Mouse (Mus musculus): ENCODE measurements at regions not wholly inside any gene's neighbourhood (a gene's known extent, or its start where the extent isn't known, plus 50 kb on each side); places are given as distances from the start of the nearest gene placed in this dataset.

GRCm38 (mm10) chr3:121104571-121105407, 66.7 kb downstream of the Rwdd3 start:
- ATAC-seq (replicated peaks; ENCODE audit: poor library complexity) = peak; percentile 99

DNA sequence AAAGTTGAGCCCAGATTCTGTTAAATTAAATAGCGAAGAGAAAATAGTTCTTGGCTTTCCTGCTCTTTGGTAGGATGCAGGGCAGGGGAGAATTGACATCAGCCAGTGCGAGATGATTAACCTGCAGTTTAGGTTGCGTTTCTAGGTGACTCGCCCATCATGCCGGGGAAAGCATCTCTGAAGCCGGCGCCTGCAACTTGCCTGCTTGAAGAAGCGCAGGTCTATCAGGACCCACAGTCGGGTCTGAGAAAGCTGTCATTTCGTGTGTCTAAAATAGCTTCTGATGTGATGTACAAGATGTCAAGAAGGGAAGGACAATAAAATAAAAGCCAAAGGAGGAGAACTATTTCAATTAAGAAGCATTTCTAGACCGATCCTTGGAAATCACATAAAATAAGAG, 68.6 kb downstream of the Rwdd3 start:
- no peak for ATAC-seq (replicated peaks; ENCODE audit: poor library complexity)

DNA sequence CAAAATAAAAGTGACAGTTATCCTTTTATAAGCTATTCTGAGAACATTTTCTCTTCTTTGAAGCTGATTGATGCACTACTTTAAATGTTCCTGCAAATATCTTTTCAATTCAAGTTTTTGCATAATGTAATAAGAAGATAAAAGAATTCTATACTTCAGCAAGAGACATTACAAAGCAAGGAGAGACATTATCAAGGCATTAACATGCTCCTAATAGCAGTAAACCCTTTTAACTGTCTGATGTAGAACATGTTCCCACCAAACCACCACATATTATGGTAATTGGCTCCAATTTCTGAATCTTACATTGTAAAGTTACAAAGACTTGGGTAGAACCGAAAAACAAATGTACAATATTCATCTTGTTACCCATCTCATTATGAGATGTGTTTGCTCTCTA, 69.4 kb downstream of the Rwdd3 start:
- no peak for ATAC-seq (replicated peaks; ENCODE audit: poor library complexity)

DNA sequence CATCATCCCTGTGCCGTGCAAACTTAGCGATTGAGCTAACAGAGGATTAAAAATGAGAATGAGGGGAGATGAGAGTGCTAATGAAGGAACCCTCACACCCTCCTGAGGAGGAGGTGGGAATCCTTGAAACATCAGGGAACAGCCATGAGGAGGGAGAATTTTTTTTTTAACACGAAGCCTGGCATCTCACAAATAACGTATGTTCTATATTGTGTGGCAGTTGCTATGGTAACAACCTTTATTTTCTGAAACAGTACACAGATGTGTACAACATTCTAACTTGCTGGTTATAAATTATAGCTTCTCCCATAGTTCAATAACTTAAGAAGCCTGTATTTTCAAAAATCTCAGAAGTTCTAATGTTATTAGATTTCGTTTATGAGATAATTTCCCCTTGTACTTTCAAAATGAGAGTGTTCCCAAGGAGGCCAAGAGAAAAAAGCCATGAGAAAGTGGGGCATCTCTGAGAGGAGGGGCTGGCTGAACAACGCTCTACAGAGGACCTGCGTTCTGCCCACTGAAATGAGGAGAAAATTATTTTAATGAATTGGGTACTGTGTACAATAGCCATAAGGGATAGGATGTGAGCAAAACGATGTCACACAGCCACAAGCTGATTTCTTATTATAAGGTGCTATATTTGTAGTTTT, 71.2 kb downstream of the Rwdd3 start:
- ATAC-seq (replicated peaks; ENCODE audit: poor library complexity) = no peak

- peak; percentile 77 for ATAC-seq (replicated peaks; ENCODE audit: poor library complexity)
Observed at GRCm38 (mm10) chr3:121093509-121093908, 78.0 kb downstream of the Rwdd3 start.

GRCm38 (mm10) chr3:121088724-121089123, 82.8 kb downstream of the Rwdd3 start:
- ATAC-seq (replicated peaks; ENCODE audit: poor library complexity) = no peak

GRCm38 (mm10) chr3:121068676-121069075, 102.8 kb downstream of the Rwdd3 start:
- ATAC-seq (replicated peaks; ENCODE audit: poor library complexity) = no peak

- no peak for ATAC-seq (replicated peaks; ENCODE audit: poor library complexity)
Observed at GRCm38 (mm10) chr3:121035904-121036549, 135.5 kb downstream of the Rwdd3 start.

- no peak for ATAC-seq (replicated peaks; ENCODE audit: poor library complexity)
Observed at GRCm38 (mm10) chr3:121025546-121026157, 145.8 kb downstream of the Rwdd3 start.

GRCm38 (mm10) chr3:121024810-121025209, 146.7 kb downstream of the Rwdd3 start:
- no peak for ATAC-seq (replicated peaks; ENCODE audit: poor library complexity)

DNA sequence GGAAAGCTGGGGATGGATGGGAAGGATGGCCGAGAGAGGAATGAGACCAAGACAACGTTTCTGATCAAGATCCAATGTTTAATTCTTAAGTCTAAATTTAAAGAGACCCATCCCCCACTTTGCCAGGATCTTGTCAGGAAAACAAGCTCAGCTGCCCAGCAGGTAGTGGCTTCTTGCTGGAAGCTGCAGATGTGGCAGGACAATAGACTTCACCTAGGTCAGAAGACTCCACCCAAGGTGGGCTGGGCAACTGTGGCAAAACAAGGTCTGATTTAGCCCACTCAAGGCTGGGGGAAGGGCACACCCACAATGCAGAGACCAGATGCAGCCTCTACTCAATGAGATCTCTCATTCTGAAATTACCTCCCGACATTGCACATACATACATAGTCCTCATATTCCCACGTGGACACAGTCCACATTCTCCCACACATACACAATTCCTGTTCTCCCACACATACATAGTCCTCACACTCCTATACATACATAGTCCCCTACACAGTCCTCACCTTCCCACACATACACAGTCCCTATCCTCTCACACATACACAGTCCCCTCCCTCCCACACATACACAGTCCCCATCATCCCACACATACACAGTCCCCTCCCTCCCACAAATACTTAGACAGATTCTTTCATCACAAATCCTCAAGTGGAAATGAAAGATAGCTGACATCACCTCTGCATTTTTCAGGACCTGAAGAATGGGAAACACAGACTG, 150.2 kb downstream of the Rwdd3 start:
- no peak for ATAC-seq (replicated peaks; ENCODE audit: poor library complexity)

DNA sequence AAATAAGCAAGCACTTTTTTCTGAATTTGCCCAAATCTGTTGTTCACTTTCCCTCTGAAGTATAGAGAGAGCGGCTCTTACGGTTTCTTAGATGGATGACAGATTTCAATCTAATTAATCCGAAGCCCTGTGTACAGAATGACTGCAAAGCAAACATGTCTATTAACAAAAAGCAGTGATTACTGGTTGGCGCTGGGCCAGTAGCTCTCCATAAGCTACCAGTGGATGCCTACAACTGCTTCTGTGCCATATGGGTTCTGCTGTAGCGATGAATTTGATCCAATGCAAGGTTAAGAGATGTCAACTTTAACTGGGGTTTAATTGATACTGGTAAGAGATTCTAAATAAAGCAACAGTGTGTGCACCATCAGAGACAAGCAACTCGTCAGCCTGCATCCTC, 162.3 kb downstream of the Rwdd3 start:
- no peak for ATAC-seq (replicated peaks; ENCODE audit: poor library complexity)

DNA sequence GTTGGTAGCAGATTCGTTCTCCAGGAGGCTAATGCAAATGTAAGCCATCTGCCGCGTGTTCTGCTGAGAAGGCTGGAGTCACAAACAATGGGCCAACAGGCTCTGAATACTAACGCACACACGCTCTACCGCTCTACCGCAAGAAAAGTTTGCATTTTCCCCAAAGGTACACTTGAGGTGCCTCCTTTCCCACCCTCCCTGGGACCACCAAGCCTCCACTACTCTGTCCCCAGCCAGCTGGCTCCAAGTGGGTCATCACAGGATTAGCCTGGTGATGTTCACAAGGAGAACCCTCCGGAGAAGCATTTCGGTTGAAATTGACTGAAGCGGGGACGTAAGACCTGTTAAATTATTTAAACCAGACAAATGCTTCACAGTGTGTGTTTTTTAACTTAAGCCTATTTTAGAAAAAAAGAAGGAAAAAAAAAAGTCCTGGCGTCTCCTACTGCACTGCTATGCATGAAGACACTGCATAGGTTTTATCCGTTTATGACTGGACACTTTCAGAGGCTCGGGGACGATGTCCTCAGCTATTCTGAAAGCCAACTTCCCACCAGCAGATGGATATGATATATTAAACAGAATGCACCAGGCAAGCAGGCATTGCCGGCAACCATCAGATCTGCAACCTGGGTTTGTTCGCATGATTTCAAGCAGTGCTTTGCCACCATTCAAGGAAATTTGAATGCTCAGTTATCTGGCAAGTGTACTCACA, 187.8 kb downstream of the Rwdd3 start:
- no peak for ATAC-seq (replicated peaks; ENCODE audit: poor library complexity)

- ATAC-seq (replicated peaks; ENCODE audit: poor library complexity) = no peak
Observed at GRCm38 (mm10) chr3:120982795-120983555, 188.5 kb downstream of the Rwdd3 start.

DNA sequence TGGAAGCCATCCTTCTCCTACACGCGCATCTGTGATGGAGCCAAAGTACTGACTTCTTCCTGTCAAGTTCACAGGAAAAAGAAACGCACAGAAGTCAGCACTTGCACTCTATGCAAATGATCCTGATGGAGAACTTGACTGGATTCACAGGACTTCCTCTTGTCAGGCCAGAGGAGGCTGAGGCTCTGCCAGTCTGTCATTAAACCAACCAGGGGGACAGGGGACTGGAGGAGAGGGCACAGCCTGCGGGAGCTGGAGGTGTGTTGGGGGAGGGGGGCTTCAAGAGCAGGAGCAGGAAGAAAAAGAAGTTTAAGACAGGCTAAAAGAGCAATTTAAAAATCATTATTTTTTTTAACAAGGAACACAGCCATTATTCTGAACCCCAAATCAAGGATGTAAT, 189.3 kb downstream of the Rwdd3 start:
- ATAC-seq (replicated peaks; ENCODE audit: poor library complexity) = no peak

DNA sequence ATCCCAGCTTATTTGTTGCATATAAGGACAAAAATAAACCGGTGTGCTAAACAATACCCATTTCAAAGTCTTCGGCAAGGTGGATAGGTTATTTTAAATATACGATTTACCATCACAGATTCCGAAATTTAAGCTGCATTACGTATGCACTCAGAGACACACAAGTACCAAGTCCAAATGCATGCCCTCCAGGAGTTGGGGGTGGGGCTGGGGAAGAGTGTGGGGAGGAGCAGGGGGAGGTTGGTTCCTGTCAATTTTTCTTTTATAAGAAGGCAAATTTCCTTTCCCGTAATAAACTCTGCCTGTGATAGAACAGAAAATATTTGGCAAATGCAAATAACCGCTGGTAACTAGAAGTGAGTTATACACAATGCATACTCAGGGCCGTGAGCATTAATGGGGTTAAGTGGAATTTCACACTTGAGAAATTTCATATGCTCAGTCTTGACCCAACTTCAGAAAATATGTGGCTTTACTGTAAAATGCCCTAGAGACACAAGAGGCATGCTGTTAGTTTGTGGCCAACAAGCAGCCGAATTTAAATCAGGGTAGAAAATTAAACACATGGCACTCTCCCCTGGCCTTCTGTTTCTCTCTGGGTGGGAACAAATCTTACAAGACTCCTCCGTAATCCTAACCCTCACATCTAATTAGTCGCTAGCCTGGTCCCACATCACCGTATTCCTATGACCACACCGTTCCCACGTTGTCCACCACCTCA, 200.6 kb downstream of the Rwdd3 start:
- ATAC-seq (replicated peaks; ENCODE audit: poor library complexity) = no peak

GRCm38 (mm10) chr3:120946906-120947305, 224.6 kb downstream of the Rwdd3 start:
- no peak for ATAC-seq (replicated peaks; ENCODE audit: poor library complexity)

GRCm38 (mm10) chr3:120934401-120934800, 237.1 kb downstream of the Rwdd3 start:
- ATAC-seq (replicated peaks; ENCODE audit: poor library complexity) = no peak; the same call in 1 of the 2 replicates

GRCm38 (mm10) chr3:120920351-120920750, 251.1 kb downstream of the Rwdd3 start:
- no peak for ATAC-seq (replicated peaks; ENCODE audit: poor library complexity)

Measured in megakaryocyte progenitor cell, adult 5-6 weeks (primary cell).